Mouse (Mus musculus) gastrocnemius, adult 18-20 months (tissue): ENCODE results near the gene Nprl2. TPM values are rescaled to one million over a fixed set of nuclear protein-coding genes. Genes with fewer than 3 reads are reported as not detected.

Experiments used
- total RNA-seq, 2 experiments: library from RNA; stranded (reverse); gene quantifications; 2 replicates each; pipeline ENCODE4 v1.2.3; 2021

Gene Nprl2
- total RNA-seq, 2 experiments from 2014 or later, result 10.7 to 13.7 TPM

Other genes with a start within 250 kb of the Nprl2 start
- 1 to 10 TPM; 6.0 to 6.6 TPM for gene Cish, start 246.2 kb upstream of the Nprl2 start, total RNA-seq
- 10 to 100 TPM; 11.8 to 13.3 TPM for gene Hemk1, start 203.9 kb upstream of the Nprl2 start, total RNA-seq
- 10 to 100 TPM; 31.8 to 32.2 TPM for gene 6430571L13Rik, start 201.6 kb upstream of the Nprl2 start, total RNA-seq
- under 1 TPM; 0.52 to 0.94 TPM for gene Cacna2d2, start 142.6 kb upstream of the Nprl2 start, total RNA-seq
- 10 to 100 TPM; 16.3 to 17.1 TPM for gene Tmem115, start 8.3 kb upstream of the Nprl2 start, total RNA-seq
- 1 to 10 TPM; 3.0 to 4.1 TPM for gene Cyb561d2, start within 50 bp of the Nprl2 start, total RNA-seq
- under 1 TPM; 0.40 to 0.68 TPM for gene Zmynd10, start 5.1 kb downstream of the Nprl2 start, total RNA-seq
- 10 to 100 TPM; 11.9 to 13.6 TPM for gene Rassf1, start 9.3 kb downstream of the Nprl2 start, total RNA-seq
- gene Tusc2, start 21.0 kb downstream of the Nprl2 start, total RNA-seq, result 10 to 100 TPM; 38.7 to 40.9 TPM
- 10 to 100 TPM; 14.0 to 25.3 TPM for gene Hyal2, start 25.7 kb downstream of the Nprl2 start, total RNA-seq
- 1 to 10 TPM; 1.4 to 1.5 TPM for gene Hyal1, start 34.7 kb downstream of the Nprl2 start, total RNA-seq
- gene Naa80, start 36.7 kb downstream of the Nprl2 start, total RNA-seq, result 10 to 100 TPM; 14.0 to 15.3 TPM
- gene Hyal3, start 38.6 kb downstream of the Nprl2 start, total RNA-seq, result under 1 TPM; 0.19 to 0.23 TPM
- gene Ifrd2, start 45.4 kb downstream of the Nprl2 start, total RNA-seq, result 10 to 100 TPM; 44.6 to 49.7 TPM
- 10 to 100 TPM; 11.0 to 11.4 TPM for gene Sema3b, start 67.0 kb downstream of the Nprl2 start, total RNA-seq
- 10 to 100 TPM; 59.3 to 75.5 TPM for gene Gnai2, start 93.1 kb downstream of the Nprl2 start, total RNA-seq
- gene Slc38a3, start 127.3 kb downstream of the Nprl2 start, total RNA-seq, result 10 to 100 TPM; 57.7 to 62.0 TPM
- not detected for gene Gnat1, start 137.5 kb downstream of the Nprl2 start, total RNA-seq
- gene Sema3f, start 168.2 kb downstream of the Nprl2 start, total RNA-seq, result 1 to 10 TPM; 6.2 to 6.8 TPM
- gene Rbm5, start 228.8 kb downstream of the Nprl2 start, total RNA-seq, result 10 to 100 TPM; 34.3 to 40.5 TPM